Mouse (Mus musculus) intestine, embryonic 16.5 days (tissue): ENCODE measurements around the gene Zfpm1. TPM values are rescaled to one million over a fixed set of nuclear protein-coding genes. Genes with fewer than 3 reads are reported as not detected.

Source experiments
- ATAC-seq: fragments of 200-750 bp; cut with Nextera tagmentation; 2 replicates; pipeline ENCODE4 v1.8.0; 2017; ENCODE audit warnings: moderate TSS enrichment, moderate library complexity
- H3K27ac ChIP-seq: fragments of 300-500 bp; sonication (generic); 2 replicates; pipeline ENCODE4 v1.5.1; 2014; ENCODE audit warnings: mild to moderate bottlenecking, low read length
- H3K27me3 ChIP-seq: fragments of 300-500 bp; sonication (generic); replicated peaks from 2 replicates; pipeline ENCODE4 v1.6.1; 2014; ENCODE audit warnings: low read length, control low read depth, mixed read lengths; ENCODE audit not compliant: control insufficient read depth, insufficient read depth
- H3K36me3 ChIP-seq: fragments of 300-500 bp; sonication (generic); 2 replicates; pipeline ENCODE4 v1.6.1; 2014; ENCODE audit warnings: low read length, control low read depth; ENCODE audit not compliant: control insufficient read depth, insufficient read depth
- H3K4me1 ChIP-seq: fragments of 300-500 bp; sonication (generic); 2 replicates; pipeline ENCODE4 v1.6.1; 2014; ENCODE audit warnings: low read length, control low read depth, mixed read lengths; ENCODE audit not compliant: control insufficient read depth, insufficient read depth
- H3K4me2 ChIP-seq: fragments of 300-500 bp; sonication (generic); 2 replicates; pipeline ENCODE4 v1.6.1; 2014; ENCODE audit warnings: low read depth, low read length, control low read depth
- H3K4me3 ChIP-seq: fragments of 300-500 bp; sonication (generic); 2 replicates; pipeline ENCODE4 v1.5.1; 2014; ENCODE audit warnings: mild to moderate bottlenecking, low read length
- H3K9ac ChIP-seq: fragments of 300-500 bp; sonication (generic); 2 replicates; pipeline ENCODE4 v1.6.1; 2014; ENCODE audit warnings: low read depth, low read length
- H3K9me3 ChIP-seq: fragments of 300-500 bp; sonication (generic); 2 replicates; pipeline ENCODE4 v1.6.1; 2016; ENCODE audit warnings: low read length, control low read depth; ENCODE audit not compliant: control insufficient read depth
- WGBS: fragments of 180-500 bp; shearing (Covaris S2); extraction: QIAGEN DNeasy Blood & Tissue Kit; methylation state at CpG from one replicate; pipeline ENCODE4 v1.1.7; 2014; 5-methylcytosine and 5-hydroxymethylcytosine counted together
- polyA plus RNA-seq: library from polyadenylated mRNA; unstranded; fragments of >200 nt; fragmentation: Nextera tagmentation; extraction: Ambion mirVana; gene quantifications from 2 replicates; pipeline ENCODE4 v1.2.1, GENCODE M21; 2015

The Zfpm1 gene
- polyA plus RNA-seq, 1 experiment from 2014 or later, result 2.6 TPM

GRCm38 (mm10) chr8:122371706-122372105 is 89.8 kb downstream of the Zfpm1 start:
- Histone ChIP-seq H3K9ac (no peak overlapping the region), H3K4me2 (no peak overlapping the region), H3K4me3 (no peak overlapping the region), H3K4me1 (no peaks in the 10 kb centered on the region), H3K27me3 (no peaks in the 10 kb centered on the region), H3K27ac (no peak overlapping the region), H3K36me3 (no peaks in the 10 kb centered on the region), H3K9me3 (no peaks in the 10 kb centered on the region)
- 67% methylated on average over 6 of the region's 6 CpGs for WGBS
- ATAC-seq, result no peak

GRCm38 (mm10) chr8:122375320-122375719 is 93.4 kb downstream of the Zfpm1 start:
- Histone ChIP-seq H3K27ac (no peak overlapping the region), H3K4me3 (no peak overlapping the region), H3K4me2 (0 out of 2 replicates have a peak overlapping the region, but pooled peaks have one; percentile 61), H3K27me3 (no peaks in the 10 kb centered on the region), H3K36me3 (no peaks in the 10 kb centered on the region), H3K9ac (no peak overlapping the region), H3K9me3 (no peaks in the 10 kb centered on the region), H3K4me1 (peaks cover 14% of the 10 kb centered on the region)
- no peak for ATAC-seq
- 94% methylated on average over 7 of the region's 7 CpGs for WGBS

- WGBS, result 24% methylated on average over 13 of the region's 13 CpGs
- peaks cover 14% of the 10 kb centered on the region for H3K4me1 ChIP-seq
- no peak overlapping the region for H3K27ac ChIP-seq
- no peaks in the 10 kb centered on the region for H3K9me3 ChIP-seq
- H3K4me3 ChIP-seq, result peak overlapping the region; percentile 83
- no peaks in the 10 kb centered on the region for H3K27me3 ChIP-seq
- ATAC-seq, result no peak; the same call in 1 of the 2 replicates
- H3K36me3 ChIP-seq, result no peaks in the 10 kb centered on the region
- H3K9ac ChIP-seq, result peak overlapping the region; percentile 42
- H3K4me2 ChIP-seq, result peak overlapping the region; percentile 61
These were observed 93.9 kb downstream of the Zfpm1 start for GRCm38 (mm10) chr8:122375751-122376364.

- Histone ChIP-seq H3K4me3 (peak within 1 kb of the TSS; percentile 83), H3K36me3 (no peaks in the 10 kb centered on the region), H3K27ac (peak within 1 kb of the TSS; percentile 97), H3K9me3 (no peaks in the 10 kb centered on the region), H3K27me3 (no peaks in the 10 kb centered on the region), H3K4me2 (peak within 1 kb of the TSS; percentile 76), H3K4me1 (peaks cover 14% of the 10 kb centered on the region), H3K9ac (peak within 1 kb of the TSS; percentile 93)
- peak; percentile 93 for ATAC-seq
- WGBS, result under 1% methylated on average over 104 of the region's 107 CpGs
These were observed 94.7 kb downstream of the Zfpm1 start, which contains the start of gene Zc3h18 for GRCm38 (mm10) chr8:122376365-122377231. TSS of gene Zc3h18 (plus strand) at chr8:122376609.

- no peak for ATAC-seq
- no peaks in the 10 kb centered on the region for H3K27me3 ChIP-seq
- peak overlapping the region; percentile 29; the same call in 1 of the 2 replicates for H3K9ac ChIP-seq
- H3K4me2 ChIP-seq, result no peak overlapping the region
- H3K4me3 ChIP-seq, result no peak overlapping the region
- H3K4me1 ChIP-seq, result peaks cover 7% of the 10 kb centered on the region
- H3K27ac ChIP-seq, result no peak overlapping the region
- H3K9me3 ChIP-seq, result no peaks in the 10 kb centered on the region
- peaks cover 37% of the 10 kb centered on the region for H3K36me3 ChIP-seq
- WGBS, result 64% methylated on average over 4 of the region's 4 CpGs
These were observed 101.1 kb downstream of the Zfpm1 start for GRCm38 (mm10) chr8:122383039-122383438.

Other genes with a start within 250 kb of the Zfpm1 start
- not detected in 2 replicates for gene Trhr2, start 78.6 kb downstream of the Zfpm1 start, polyA plus RNA-seq
- gene Zc3h18, start 94.5 kb downstream of the Zfpm1 start, polyA plus RNA-seq, result 40.5 and 43.1 TPM in 2 replicates
- gene Il17c, start 139.9 kb downstream of the Zfpm1 start, polyA plus RNA-seq, result not detected in 2 replicates
- 338 and 349 TPM in 2 replicates for gene Cyba, start 150.8 kb downstream of the Zfpm1 start, polyA plus RNA-seq
- 80.4 and 81.7 TPM in 2 replicates for gene Mvd, start 161.3 kb downstream of the Zfpm1 start, polyA plus RNA-seq
- 0.73 and 0.83 TPM in 2 replicates for gene Snai3, start 178.6 kb downstream of the Zfpm1 start, polyA plus RNA-seq
- gene Rnf166, start 193.9 kb downstream of the Zfpm1 start, polyA plus RNA-seq, result 29.2 and 30.4 TPM in 2 replicates
- gene Ctu2, start 194.0 kb downstream of the Zfpm1 start, polyA plus RNA-seq, result 37.9 and 43.6 TPM in 2 replicates